Mouse (Mus musculus) hindbrain, embryonic 11.5 days (tissue): Measurements from ENCODE around the gene Upk3b. TPM values are rescaled to one million over a fixed set of nuclear protein-coding genes. Genes with fewer than 3 reads are reported as not detected.
"Not testable (repeated sequence)": the region's sequence is repeated elsewhere in the genome, so short reads cannot be mapped to it uniquely, and the experiment has no call there.

Source experiments
- ATAC-seq: fragments of 200-750 bp; cut with Nextera tagmentation; 2 replicates; pipeline ENCODE4 v1.8.0; 2017; ENCODE audit warnings: mild to moderate bottlenecking, moderate TSS enrichment, moderate library complexity; ENCODE audit not compliant: low FRiP score
- DNase-seq: peaks from one replicate; pipeline ENCODE4 v3.0.0-alpha.2; 2015; ENCODE audit warnings: low spot score
- H3K27ac ChIP-seq: fragments of 300-500 bp; sonication (generic); 2 replicates; pipeline ENCODE4 v1.5.1; 2014; ENCODE audit warnings: mild to moderate bottlenecking, low read depth, low read length
- H3K27me3 ChIP-seq: fragments of 300-500 bp; sonication (generic); 2 replicates; pipeline ENCODE4 v1.6.1; 2014; ENCODE audit warnings: mild to moderate bottlenecking, low read length, moderate library complexity, mixed read lengths; ENCODE audit not compliant: control insufficient read depth, insufficient read depth
- H3K36me3 ChIP-seq: fragments of 300-500 bp; sonication (generic); 2 replicates; pipeline ENCODE4 v1.6.1; 2014; ENCODE audit warnings: mild to moderate bottlenecking, low read length, moderate library complexity, mixed read lengths; ENCODE audit not compliant: control insufficient read depth, insufficient read depth
- H3K4me1 ChIP-seq: fragments of 300-500 bp; sonication (generic); replicated peaks from 2 replicates; pipeline ENCODE4 v1.6.1; 2014; ENCODE audit warnings: low read length, mixed read lengths; ENCODE audit not compliant: control insufficient read depth, insufficient read depth
- H3K4me2 ChIP-seq: fragments of 300-500 bp; sonication (generic); replicated peaks from 2 replicates; pipeline ENCODE4 v1.6.1; 2014; ENCODE audit warnings: mild to moderate bottlenecking, low read depth, low read length
- H3K4me3 ChIP-seq: fragments of 300-500 bp; sonication (generic); 2 replicates; pipeline ENCODE4 v1.5.1; 2014; ENCODE audit warnings: low read depth, low read length
- H3K9ac ChIP-seq: fragments of 300-500 bp; sonication (generic); 2 replicates; pipeline ENCODE4 v1.6.1; 2014; ENCODE audit warnings: low read depth, low read length
- H3K9me3 ChIP-seq: fragments of 300-500 bp; sonication (generic); 2 replicates; pipeline ENCODE4 v1.6.1; 2016; ENCODE audit warnings: low read length; ENCODE audit not compliant: control insufficient read depth
- WGBS: fragments of 180-500 bp; shearing (Covaris S2); extraction: QIAGEN DNeasy Blood & Tissue Kit; methylation state at CpG from one replicate; pipeline ENCODE4 v1.1.7; 2014; 5-methylcytosine and 5-hydroxymethylcytosine counted together
- polyA plus RNA-seq: library from polyadenylated mRNA; unstranded; fragments of >200 nt; fragmentation: Nextera tagmentation; extraction: Ambion mirVana; gene quantifications from 2 replicates; pipeline ENCODE4 v1.2.1, GENCODE M21; 2014

Gene Upk3b
- polyA plus RNA-seq, 1 experiment from 2014 or later = 0.45 TPM

DNA sequence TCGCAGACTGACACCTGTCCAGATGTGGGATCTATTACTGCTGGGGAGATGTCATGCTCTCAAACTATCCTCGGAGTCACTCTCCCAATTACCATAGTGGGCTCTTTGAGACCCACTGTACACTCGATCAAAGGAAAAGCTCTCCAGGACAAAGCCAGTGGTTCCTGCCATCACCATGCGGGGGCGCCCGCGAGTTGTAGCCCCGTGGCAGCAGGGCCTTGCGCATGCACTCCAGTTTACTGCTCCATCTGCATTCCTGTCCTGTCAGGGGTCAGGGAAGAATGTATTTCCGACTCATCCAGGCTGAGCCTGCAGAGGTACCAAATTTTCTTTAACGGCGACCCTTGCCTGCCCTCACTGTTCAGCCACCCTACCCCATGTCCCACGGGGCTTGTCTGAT is 6.6 kb downstream of the Upk3b start:
- no peak for ATAC-seq
- 71% methylated on average over 13 of the region's 13 CpGs for WGBS
- no peaks in the 10 kb centered on the region for H3K27me3 ChIP-seq

DNA sequence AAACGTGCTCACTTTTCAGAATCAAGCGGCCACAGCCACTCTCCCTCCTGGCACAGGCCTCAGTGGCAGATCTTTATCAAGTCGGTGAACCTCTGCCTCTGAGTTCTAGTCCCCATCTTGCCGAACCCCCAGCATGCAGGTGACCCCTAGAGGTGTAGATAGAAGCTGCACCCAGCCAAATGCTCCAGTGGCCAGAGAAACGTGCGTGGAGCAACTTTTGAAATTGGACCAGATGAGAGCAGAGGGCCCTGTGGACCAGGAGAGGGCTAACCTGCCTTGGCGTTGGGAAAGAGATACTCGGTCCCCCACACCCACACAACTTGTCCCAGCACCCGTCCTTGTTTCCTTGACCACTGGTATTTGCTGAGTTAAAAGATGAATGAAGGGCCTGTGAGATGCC is 7.1 kb downstream of the Upk3b start:
- H3K9ac ChIP-seq = no peak overlapping the region
- WGBS = 44% methylated on average over 9 of the region's 9 CpGs
- H3K27me3 ChIP-seq = no peaks in the 10 kb centered on the region
- no peak overlapping the region for H3K4me2 ChIP-seq
- DNase-seq (peak; percentile 21), ATAC-seq (no peak)
- no peaks in the 10 kb centered on the region for H3K9me3 ChIP-seq
- H3K36me3 ChIP-seq = no peaks in the 10 kb centered on the region
- no peak overlapping the region for H3K4me3 ChIP-seq
- no peaks in the 10 kb centered on the region for H3K4me1 ChIP-seq
- no peak overlapping the region for H3K27ac ChIP-seq

More for the DNA sequence above, 6.6 kb downstream of the Upk3b start:
- H3K4me2 ChIP-seq = no peak overlapping the region
- no peak overlapping the region for H3K4me3 ChIP-seq
- no peak for DNase-seq
- H3K36me3 ChIP-seq = no peaks in the 10 kb centered on the region
- no peaks in the 10 kb centered on the region for H3K4me1 ChIP-seq
- no peak overlapping the region for H3K9ac ChIP-seq
- H3K27ac ChIP-seq = no peak overlapping the region
- H3K9me3 ChIP-seq = no peaks in the 10 kb centered on the region

DNA sequence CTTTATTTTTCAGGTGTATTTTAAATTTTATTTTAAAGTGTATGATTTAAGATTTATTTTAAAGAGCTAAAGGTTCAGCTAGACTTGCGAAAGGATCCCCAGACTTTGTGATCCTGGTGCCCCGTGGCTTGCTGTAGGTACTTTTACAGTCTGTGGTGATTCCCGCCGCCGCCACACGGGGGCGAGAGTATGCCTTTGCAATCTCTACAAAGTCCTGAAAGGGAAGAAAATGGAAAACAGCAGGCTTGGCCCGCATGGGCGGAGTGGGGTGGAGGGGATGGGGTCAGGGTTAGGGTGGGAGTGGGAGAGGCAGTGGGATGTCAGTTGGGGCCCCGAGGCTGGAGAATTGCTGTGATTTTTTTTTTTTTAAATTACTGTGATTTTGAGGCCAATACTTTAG is 7.7 kb downstream of the Upk3b start:
- Histone ChIP-seq H3K9ac (no peak overlapping the region), H3K4me2 (no peak overlapping the region), H3K27me3 (no peaks in the 10 kb centered on the region), H3K4me3 (no peak overlapping the region), H3K4me1 (no peaks in the 10 kb centered on the region), H3K9me3 (no peaks in the 10 kb centered on the region), H3K27ac (no peak overlapping the region), H3K36me3 (no peaks in the 10 kb centered on the region)
- ATAC-seq (0 out of 2 replicates have a peak, but pooled peaks have one; percentile 40), DNase-seq (peak; percentile 95)
- 4% methylated on average over 10 of the region's 10 CpGs for WGBS

DNA sequence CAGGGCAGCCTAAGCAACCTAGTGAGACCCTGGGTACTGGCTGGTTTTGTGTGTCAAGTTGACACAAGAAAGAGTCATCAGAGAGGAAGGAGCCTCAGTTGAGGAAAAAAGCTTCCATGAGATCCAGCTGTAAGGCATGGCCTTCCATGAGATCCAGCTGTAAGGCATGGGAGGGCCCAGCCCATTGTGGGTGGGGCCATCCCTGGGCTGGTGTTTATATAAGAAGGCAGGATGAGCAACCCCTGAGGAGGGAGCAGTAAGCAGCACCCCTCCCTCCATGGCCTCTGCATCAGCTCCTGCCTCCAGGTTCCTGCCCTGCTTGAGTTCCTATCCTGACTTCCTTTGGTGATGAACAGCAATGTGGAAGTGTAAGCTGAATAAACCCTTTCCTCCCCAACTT is 10.2 kb downstream of the Upk3b start:
- DNase-seq, H3K9ac ChIP-seq: not testable (repeated sequence)

DNA sequence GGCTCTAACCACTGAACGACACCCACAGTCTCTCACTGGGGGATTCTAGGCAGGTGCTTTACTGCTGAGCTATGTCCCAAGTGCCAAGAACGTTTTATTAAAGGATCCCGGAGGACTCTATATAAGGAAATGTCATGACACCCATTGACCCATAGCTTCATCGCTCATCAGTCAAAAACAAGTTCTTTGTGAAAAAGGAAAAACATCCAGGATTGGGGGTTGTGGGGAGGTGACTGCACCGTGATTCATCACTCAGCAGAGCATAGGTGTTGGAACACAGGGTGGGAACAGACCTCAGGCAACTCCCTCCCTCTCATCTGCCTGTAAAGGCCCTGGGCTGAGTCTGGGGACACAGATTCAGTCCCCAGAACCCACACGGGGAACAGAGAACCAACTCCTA is 11.6 kb downstream of the Upk3b start:
- no peaks in the 10 kb centered on the region for H3K27me3 ChIP-seq
- peaks cover 6% of the 10 kb centered on the region for H3K4me1 ChIP-seq
- H3K36me3 ChIP-seq = no peaks in the 10 kb centered on the region
- no peak overlapping the region for H3K9ac ChIP-seq
- DNase-seq (no peak), ATAC-seq (no peak)
- H3K4me3 ChIP-seq = no peak overlapping the region
- WGBS = 55% methylated on average over 6 of the region's 6 CpGs
- no peaks in the 10 kb centered on the region for H3K9me3 ChIP-seq
- H3K4me2 ChIP-seq = no peak overlapping the region
- no peak overlapping the region for H3K27ac ChIP-seq

More for the DNA sequence above, 10.2 kb downstream of the Upk3b start:
- H3K4me2 ChIP-seq, H3K4me1 ChIP-seq, H3K4me3 ChIP-seq, H3K27ac ChIP-seq, ATAC-seq, H3K36me3 ChIP-seq, H3K27me3 ChIP-seq, H3K9me3 ChIP-seq: not testable (repeated sequence)

DNA sequence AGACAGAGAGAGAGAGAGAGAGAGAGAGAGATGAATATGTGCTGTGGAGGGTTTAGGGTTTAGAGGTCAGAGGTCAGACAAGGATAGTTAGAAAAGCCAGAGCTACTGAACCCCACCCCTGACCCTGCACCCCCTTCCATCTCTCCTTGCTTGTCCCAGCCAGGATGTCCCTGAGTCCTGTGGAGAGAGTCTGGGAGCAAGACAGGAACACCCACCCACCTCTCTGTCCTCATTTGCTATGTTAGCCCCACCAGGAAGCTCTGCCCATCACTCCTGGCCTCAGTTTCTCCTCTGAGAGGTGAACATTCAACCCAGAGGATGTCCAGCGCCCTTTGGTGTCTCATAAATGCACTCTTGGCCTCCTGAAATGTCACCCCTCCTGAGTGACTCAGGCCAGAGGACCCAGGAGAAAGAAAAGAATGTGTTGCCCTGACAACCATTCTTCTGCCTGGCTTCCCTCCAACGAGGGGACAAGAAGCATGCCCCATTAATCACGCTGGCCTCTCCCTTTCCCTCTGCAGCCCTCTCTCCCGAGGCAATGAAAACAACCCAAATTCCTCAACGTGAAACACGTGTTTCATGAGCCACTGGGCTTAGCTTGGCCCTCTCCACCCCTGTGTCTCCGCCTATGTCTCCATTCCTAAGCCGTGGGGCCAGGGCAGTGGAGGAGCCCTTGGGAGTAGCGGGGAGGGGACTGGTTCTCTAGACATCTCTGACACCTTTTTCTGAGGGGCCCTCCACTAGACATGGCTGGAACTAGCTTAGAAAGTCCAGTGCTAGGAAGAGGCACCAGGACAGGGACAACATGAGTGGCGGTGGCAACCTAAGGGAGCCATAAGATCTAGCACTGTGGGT is 13.2 kb downstream of the Upk3b start:
- WGBS = 7% methylated on average over 10 of the region's 10 CpGs
- peak overlapping the region; percentile 64 for H3K27ac ChIP-seq
- H3K4me2 ChIP-seq = no peak overlapping the region
- H3K9ac ChIP-seq = no peak overlapping the region
- DNase-seq = peak; percentile 80
- H3K27me3 ChIP-seq = no peaks in the 10 kb centered on the region
- H3K36me3 ChIP-seq = no peaks in the 10 kb centered on the region
- peak; percentile 81 for ATAC-seq
- no peaks in the 10 kb centered on the region for H3K9me3 ChIP-seq
- no peak overlapping the region for H3K4me3 ChIP-seq
- H3K4me1 ChIP-seq = peaks cover 6% of the 10 kb centered on the region

DNA sequence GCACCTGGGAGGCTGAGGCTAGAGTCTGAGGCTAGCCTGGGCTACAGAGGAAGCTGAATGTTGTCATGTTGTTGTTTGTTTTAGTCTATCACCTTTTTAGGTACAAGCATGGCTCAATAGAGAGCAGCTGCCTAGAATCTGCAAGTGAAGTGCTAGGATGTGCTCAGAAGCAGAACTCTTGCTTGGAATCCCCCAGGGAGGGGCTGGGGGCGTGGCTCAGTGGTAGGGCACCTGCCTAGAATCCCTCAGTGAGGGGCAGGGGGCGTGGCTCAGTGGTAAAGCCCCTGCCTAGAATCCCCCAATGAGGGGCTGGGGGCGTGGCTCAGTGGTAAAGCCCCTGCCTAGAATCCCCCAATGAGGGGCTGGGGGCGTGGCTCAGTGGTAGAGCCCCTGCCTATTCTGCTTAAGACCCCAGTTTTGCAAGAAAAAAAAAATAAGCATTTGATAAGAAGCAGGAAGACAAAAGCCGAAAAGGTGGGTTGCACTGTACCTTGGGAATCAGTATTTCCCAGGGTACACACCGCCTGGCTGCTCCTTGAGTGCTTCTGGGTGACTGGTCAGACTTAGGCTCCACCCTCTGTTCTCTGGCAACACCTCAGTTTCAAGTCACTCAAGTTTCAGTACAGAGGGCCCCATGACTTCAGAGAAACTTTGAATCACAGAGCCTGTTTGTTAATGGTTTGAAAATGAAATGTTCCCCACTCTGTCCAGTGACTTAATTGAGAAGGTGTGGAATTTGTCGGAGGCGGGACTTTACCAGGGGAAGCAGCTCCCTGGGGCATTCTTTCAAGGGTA is 14.8 kb downstream of the Upk3b start:
- Histone ChIP-seq H3K9me3 (no peaks in the 10 kb centered on the region), H3K9ac (no peak overlapping the region), H3K4me3 (no peak overlapping the region), H3K4me2 (no peak overlapping the region), H3K36me3 (no peaks in the 10 kb centered on the region), H3K27ac (no peak overlapping the region), H3K4me1 (peaks cover 6% of the 10 kb centered on the region), H3K27me3 (no peaks in the 10 kb centered on the region)
- DNase-seq = no peak
- WGBS = 81% methylated on average over 8 of the region's 8 CpGs
- ATAC-seq = no peak

DNA sequence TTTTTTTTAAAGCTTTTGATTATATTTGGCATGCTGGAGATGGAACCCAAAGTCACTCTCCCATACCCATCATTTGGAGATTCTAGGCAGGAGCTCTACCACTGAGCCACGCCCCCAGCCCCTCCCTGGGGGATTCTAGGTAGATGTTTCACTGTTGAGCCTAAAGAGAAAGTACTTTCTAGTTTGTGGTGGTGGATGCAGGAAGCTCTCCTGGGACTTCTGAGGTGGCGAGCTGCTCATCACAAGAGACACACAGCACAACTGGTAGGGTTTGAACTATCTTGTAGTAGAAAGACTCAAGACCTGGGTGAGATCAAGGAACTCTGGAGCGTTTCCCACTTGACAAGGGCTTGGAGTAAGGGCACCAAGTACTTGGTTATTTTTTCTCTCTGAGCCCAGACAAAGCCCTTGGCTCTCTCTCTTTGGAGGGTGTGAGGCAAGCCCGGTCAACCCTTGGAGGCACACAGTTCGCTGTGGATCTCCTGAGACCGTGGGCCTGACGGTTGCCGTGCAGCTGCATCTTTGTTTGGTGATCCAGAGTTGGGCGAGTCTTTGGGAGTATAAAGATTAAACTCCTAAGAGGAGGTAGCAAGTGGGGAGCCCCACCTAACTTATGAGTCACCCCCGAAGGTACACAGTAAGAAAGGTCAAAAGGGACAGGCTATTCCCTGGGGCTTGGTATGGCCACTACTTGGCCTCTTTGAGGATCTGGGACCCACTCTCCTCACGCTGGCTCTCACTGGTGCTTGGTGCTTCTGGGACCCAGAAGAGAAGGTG is 16.2 kb downstream of the Upk3b start, which contains the start of gene Upk3bl:
Gene Upk3bl, plus strand, starts transcription at position 192 of the 777 bp plus-strand sequence.
- peaks cover 6% of the 10 kb centered on the region for H3K4me1 ChIP-seq
- WGBS = 94% methylated on average over 11 of the region's 11 CpGs
- DNase-seq (no peak), ATAC-seq (no peak)
- no peaks in the 10 kb centered on the region for H3K36me3 ChIP-seq
- H3K27me3 ChIP-seq = no peaks in the 10 kb centered on the region
- no peak within 1 kb of the TSS for H3K27ac ChIP-seq
- H3K9me3 ChIP-seq = no peaks in the 10 kb centered on the region
- H3K4me3 ChIP-seq = no peak within 1 kb of the TSS
- H3K9ac ChIP-seq = no peak within 1 kb of the TSS
- H3K4me2 ChIP-seq = no peak within 1 kb of the TSS
